Mouse (Mus musculus): ENCODE results near the gene Psma6. TPM values are rescaled to one million over a fixed set of nuclear protein-coding genes. Genes with fewer than 3 reads are reported as not detected.
"Not testable (repeated sequence)": the region's sequence is repeated elsewhere in the genome, so short reads cannot be mapped to it uniquely, and the experiment has no call there.

The Psma6 gene
- 100 to 1,000 TPM; 157 to 164 (median 160) TPM for total RNA-seq (2022)

DNA sequence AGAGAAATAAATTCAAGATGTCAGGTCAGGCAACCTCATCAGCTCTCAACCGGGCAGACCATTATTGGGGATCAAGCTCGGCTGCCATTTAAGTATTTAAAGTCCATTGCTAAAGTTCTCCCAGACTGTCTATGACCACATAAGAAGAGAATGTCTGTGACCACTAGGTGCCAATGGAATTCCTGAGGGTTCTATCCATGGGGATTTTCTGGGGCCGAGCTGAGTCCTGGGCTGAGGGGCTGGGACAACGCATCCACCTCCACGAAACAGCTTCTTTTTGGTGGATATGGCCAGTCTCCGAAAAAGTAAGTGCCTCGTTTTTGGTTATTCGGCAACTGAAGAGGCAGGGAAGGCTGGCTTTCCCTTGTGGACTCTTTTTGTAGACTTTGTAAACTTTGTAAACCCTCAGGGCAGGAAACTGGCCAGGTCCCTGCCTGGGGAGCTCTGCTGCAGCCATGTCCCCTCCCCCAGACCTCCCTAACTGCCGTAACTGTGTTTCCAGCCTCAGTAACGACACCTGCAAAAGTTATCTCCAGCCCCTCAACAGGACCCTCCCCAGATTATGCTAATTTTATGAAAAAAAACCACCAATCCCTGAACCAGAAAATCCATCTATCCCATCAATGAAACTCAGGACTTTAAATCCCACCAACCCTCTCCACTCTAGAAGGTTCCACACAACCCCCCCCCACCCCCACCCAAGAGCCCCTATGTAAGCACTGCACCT lies at the start of gene Psma6:
Gene Psma6 (plus strand): TSS at position 200 of the 727 bp plus-strand sequence.
- no peak for DNase-seq (ENCODE audit: low spot score in 2 of 2)

DNA sequence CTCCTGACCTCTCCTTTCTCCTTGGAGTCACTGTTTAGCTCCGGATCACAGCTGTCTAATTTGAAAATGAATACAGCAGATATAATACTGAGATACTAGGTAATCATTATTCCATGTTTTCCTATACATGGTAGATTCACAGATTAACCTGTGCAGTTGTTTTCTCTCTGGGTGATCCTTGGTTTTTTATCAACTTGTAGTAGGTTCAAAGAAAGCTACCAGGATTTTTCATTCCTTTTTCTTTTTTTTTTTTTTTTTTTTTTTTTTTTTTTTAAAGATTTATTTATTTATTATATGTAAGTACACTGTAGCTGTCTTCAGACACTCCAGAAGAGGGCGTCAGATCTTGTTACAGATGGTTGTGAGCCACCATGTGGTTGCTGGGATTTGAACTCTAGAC lies 45.5 kb upstream of the Psma6 start:
- not testable (repeated sequence) for DNase-seq (ENCODE audit: low spot score in 2 of 2)

DNA sequence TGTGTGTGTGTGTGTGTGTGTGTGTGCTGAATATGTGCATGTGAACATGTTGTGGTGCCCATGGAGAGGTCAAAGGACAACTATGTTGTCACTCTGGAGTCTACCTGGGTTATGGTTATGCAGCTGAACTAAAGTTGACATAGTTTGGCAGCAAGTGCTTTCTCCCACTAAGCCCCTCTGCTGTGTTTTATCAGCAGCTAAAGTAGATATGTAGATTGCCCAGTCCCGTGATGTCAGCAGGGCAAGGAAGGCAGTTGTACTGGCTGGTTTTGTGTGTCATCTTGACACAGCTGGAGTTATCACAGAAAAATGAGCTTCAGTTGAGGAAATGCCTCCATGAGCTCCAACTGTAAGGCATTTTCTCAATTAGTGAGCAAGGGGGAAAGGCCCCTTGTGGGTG lies 41.0 kb upstream of the Psma6 start:
- not testable (repeated sequence) for DNase-seq (ENCODE audit: low spot score in 2 of 2)

DNA sequence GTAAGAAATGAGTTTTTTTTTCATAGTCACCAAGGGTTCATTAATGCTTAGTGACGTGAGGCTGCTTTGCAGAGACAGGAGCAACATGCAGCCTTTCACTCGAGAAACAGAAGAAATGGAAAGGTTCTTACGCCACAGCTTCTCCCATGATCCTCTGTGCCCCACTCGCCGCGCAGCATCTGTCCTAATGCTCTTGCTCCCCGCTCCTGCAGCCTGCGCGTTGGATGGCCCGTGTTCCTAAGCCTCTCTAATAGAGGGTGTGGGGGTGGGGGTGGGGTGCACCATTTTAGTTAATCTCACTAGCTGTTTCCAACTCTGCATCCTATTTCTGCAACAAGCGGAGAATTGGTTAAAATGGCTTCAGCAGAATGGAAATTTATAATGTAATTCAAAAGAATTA lies 40.0 kb upstream of the Psma6 start:
- DNase-seq (ENCODE audit: low spot score in 2 of 2): no peak

DNA sequence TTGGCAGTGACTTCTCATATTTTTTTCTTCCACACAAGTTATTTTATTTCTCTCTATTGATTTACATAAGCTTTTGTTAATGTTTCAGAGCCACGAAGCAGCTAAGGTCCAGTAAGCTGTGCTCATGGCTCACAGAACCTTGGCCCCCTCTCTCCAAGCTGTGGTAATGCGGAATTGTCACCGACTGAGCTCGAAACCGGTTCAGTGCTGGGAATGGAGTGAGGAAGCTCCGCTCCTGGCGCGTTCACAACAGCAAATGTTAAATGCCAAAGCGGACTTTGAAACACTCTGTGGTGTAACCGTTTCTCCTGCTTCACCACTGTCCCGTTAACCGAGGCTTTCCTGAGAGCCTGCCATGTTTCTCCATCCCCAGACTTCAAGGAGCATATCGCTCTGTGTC lies 39.4 kb upstream of the Psma6 start:
- DNase-seq (ENCODE audit: low spot score in 2 of 2): peak in 1 of 2 experiments; percentile 6

DNA sequence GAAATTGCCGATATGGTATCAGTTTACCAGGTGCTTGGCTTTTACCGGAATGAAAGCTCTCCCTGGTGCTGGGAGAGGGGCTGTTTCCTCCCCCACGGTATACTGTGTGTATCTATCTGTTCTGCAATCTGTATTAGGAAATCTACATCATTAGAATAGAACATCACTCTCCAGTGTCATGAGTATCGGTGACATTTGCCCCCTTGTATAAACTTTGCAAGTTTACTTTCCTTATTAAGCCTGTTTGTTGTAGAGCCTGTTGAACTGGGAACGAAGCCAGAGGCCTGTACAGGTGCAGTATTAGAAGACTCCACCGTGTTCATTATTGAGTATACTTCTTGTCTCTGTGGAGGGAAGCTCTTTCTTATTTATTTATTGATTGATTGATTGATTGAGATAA lies 30.6 kb upstream of the Psma6 start:
- no peak for DNase-seq (ENCODE audit: low spot score in 2 of 2)

DNA sequence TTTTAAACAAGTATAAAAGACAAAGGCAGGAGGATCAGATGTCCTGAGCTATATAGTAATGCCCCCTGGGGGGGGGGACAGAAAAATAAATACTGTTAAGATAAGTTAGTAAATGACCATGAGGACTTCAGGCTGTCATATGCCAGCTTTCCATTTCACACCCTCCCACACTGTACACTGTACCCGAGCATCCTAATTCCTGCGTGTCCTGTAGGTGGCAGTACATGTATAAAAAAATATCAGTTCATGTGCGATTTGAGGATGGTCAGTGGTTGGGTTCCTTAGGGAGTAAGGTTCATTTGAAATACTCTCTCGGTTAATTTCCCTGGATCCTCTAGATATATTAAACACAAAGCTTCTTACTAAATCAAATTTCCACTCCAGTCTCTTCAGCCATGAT lies 29.1 kb upstream of the Psma6 start:
- DNase-seq (ENCODE audit: low spot score in 2 of 2): no peak

DNA sequence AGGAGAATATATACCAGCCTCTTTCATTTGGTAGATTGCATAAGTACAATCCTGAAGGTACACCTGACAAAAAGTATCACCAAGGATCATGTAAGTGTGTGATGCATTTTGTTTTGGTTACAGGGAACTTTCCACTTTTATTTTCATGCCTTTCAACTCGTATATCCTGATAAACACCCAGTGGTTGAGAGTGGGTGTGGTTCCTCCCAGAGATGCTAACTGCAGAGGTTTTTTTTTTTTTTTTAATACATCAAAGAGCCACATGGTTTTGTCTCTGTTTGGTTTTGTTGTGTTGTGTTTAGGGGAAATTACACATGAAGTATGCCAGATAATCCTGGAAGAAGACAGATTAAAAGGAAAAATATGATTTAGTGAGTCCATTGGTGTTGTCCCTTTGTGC lies 26.7 kb upstream of the Psma6 start:
- no peak for DNase-seq (ENCODE audit: low spot score in 2 of 2)

DNA sequence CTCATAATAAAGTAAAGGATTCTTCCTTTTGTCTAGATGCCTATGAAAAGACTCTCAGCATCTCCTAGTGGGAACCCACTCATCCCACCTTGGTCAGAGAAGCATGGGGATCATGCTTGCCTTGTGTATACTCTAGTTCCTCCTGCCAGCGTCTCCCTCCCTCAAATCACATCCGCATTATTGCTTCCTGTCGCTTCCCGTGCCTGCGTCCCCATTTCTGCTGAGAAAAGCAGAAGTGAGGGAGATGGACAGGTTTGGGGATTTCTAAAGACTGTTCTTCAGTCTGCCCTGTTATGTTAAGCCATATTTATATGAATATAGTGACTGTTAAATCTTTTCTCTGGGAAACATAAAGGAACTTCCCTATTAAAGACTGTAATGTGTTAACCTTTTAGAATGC lies 23.1 kb upstream of the Psma6 start:
- DNase-seq (ENCODE audit: low spot score in 2 of 2): no peak

DNA sequence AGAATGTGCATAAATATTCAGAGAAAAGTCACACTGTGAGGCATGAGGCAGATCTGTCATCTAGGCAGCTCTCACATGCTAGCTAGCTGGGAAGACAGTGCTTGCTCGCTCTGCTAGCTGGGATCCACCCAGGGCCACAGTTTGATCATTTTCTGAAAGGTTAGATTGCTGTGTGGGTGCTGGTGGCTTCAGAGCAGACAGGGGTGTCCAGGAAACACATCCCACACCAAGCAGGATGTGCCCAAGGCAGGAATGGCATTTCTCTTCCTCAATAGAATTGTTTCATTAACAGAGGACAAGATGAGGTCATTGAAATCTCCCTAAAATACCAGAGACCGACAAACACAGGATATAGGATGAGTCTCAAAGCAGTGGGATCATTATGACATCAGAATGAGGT lies 18.9 kb upstream of the Psma6 start:
- no peak for DNase-seq (ENCODE audit: low spot score in 2 of 2)

DNA sequence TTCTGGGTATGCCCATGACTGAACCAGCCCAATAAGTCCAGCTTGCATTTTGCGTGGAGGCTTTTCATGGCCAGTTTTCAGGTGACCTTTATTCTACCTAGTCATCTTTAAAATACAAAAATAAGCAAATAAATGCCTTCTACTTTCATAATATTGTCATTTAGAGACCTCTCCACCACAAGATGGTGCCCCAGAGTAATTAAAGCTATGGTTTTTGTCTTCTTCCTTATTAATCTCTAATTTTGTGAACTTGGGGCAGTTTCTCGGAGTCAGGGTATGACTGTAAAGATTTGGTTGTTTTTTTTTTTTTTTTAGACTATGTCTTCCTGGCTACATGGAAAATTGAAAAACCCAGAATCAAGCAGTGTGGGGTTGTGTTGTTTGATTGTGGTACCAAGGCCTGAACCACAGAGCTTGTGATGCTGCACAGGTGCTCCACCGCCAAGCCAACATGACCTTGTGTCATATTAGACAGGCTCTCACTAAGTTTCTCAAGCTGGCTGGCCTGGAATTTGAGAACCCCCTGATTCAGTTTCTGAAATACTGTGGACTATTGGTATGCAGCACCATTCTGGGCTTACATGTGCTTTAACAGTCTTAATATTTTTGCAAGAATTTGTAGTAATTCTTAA lies 11.5 kb upstream of the Psma6 start:
- DNase-seq (ENCODE audit: low spot score in 2 of 2): no peak

DNA sequence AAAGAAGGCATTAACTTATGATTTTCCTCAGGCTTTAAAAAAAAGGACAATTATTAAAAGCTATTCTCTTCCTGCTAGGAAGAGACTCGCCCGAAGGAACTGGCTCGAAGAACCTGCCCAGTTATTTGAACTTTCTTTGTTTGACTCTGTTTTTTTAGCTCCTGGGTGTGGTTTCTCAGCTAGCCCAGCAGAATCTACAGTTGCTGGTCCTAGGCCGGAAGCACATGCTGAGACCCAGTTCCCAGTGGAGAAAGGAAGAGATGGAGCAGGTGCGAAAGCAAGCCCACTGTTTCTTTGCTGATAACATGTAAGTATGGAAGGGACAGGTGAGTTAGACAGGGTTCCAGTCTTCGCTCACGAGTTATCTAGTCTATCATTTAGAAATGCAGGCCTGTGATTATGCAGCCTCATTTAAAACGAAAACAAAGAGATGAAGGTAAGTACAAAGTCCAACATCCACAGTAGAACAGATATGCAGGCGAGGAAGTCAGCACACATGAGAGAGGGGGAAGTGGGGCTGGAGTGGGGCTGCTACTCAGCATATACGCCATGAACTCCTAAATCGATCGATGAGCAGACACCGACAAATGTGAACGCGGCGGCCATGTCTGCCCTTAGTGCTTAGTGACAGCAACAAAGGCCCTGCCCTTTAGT lies 6.9 kb upstream of the Psma6 start:
- no peak for DNase-seq (ENCODE audit: low spot score in 2 of 2)

DNA sequence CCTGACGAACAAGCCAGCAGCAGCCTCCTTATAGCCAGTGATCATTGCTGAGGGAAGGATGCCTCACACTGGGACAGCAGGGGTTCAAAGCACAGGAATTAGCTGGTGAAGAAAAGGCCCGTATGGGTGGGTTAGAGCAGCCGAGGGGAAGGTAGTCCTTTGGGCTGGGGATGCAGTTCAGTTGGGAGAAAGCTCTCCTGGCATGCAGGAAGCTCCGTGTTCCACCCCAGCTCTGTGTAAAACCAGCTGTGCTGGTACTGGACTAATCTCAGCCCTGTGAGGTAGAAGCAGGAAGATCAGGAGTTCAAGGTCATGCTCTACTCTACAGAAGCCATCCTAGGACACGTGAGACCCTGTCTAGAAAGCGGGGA lies 6.4 kb upstream of the Psma6 start:
- DNase-seq (ENCODE audit: low spot score in 2 of 2): no peak

DNA sequence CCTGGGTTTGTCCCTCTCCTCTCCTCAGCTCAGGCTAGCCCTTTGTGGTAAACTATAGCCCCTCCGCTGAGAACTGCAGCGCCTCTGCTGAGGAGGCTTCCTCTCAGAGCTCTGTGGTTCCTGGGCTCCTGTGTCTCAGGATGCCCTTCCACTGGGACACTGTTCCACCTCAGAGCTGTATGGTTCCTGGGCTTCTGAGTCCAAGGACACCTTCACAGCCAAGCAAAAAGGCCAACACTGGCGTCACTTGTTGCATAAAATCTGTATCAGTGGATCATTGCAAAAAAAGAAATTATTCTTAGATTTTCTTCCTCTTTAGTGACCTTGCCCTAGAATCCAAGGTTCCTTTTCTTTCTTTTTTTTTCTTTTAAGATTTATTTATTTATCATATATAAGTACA lies 804 bp downstream of the Psma6 start:
- no peak for DNase-seq (ENCODE audit: low spot score in 2 of 2)

DNA sequence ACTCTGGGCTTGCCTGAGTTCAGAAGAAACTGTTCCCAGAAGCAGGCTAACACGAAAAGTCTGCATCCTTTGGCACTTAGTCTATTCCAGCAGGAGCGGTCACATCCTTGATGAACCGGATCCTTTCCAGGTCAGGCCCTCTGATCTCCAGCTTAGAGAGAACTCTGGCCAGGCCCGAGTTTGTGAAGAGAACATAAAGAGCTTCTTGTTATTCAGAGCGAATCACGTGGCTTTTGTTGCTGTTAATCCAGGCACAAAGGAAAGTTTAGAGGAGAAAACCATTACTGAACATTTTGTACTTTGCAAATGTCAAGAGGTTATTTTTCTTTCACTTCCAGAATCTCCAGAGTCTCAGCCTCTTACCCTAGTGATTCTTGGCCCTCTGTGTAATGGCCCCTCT lies 1.9 kb downstream of the Psma6 start:
- peak in 1 of 2 experiments; percentile 39 for DNase-seq (ENCODE audit: low spot score in 2 of 2)

DNA sequence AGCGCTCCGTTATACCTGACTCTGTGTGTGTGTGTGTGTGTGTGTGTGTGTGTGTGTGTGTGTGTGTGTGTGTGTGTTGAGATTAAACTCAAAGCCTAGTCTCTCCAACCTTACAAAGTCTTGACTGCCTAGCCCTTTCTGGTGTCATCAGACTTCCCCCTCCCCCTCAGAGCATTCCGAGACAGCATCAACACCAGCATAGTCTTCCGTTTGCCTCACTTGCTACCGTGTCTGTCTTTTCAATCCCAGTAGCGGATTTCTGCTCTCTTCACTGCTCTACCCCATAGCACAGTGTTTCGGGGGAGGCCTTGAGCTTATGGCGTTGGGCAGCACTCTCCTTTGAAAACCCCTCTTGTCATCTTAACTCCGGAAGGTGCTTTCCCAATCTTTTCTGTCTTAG lies 2.4 kb downstream of the Psma6 start:
- DNase-seq (ENCODE audit: low spot score in 2 of 2): no peak

DNA sequence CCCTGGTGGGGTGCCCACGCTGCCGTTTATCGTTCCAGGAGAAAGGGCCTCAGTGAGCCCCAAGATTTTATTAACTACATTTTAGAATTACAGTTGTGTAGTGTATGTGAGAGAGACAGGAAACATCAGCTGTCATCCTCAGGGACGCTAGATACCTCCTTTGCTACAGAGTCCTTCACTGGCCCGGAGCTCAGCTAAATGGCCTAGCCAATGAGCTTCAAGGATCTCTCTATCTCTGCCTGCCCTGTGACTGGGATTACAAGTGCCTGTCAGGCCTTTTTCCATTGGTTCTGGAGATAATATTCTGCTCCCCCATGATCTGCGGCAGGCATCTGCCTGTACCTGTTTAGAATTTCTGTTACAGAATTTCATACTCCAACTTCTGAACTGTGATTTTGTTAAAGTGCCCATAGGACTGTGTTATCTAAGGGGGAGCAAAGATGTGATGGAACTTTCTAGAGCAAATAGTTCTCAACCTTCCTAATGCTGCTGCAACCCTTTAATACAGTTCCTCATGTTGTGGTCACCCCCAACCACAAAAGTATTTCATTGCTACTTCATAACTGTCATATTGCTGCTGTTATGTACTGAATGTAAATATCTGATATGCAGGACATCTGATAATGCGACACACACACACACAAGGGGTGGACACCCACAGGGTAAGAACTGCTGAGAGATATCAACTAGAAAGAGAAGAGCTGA lies 3.2 kb downstream of the Psma6 start:
- no peak for DNase-seq (ENCODE audit: low spot score in 2 of 2)

DNA sequence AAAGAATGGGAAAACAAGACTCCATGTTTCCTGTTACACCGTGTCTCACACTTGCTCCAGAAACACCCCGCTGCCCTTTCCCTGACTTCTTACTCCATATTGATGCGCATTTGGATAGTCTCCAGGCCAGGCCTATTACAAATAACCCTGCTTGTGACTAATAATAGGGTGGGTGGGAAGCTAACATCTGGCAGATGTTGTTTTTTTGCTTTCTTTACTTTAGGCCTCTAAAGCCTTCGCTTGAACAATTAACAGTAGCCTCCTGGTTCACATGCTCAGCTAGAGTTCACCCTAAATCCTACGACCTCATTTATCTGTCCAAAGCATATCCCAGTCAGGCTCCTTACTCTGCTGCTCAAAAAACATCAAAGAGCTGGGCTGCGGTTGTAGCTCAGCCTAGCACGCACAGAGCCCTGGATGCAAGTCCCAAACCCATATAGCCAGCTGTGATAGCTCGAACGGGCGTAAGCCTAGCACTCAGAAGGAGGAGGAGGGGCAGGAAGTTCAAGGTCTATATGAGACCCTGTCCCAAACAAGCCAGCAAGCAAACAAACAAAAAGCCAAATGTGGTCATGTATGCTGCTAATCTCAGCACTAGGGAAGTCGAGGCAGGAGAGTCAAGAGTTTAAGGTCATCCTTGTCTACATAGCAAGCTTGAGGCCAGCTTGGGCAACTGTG lies 3.9 kb downstream of the Psma6 start:
- no peak for DNase-seq (ENCODE audit: low spot score in 2 of 2)

DNA sequence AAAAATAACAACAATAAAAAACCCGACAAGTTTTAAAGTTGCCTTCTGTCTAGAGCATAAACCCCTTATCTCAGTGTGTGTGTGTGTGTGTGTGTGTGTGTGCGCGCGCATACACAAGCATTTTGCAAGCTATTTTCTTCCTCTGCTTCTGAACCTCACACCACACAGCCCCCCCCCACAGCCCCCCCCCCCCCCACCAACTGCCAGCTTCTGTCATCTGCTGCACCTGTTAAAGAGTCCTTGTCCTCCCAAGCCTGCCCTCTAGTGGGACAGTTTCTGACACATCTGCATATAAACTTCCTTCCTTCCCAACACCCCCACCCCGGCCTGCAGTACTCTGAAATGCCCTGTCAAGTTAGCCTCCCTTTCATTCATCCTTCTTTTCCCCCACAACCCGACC lies 4.5 kb downstream of the Psma6 start:
- peak in 1 of 2 experiments; percentile 29 for DNase-seq (ENCODE audit: low spot score in 2 of 2)

DNA sequence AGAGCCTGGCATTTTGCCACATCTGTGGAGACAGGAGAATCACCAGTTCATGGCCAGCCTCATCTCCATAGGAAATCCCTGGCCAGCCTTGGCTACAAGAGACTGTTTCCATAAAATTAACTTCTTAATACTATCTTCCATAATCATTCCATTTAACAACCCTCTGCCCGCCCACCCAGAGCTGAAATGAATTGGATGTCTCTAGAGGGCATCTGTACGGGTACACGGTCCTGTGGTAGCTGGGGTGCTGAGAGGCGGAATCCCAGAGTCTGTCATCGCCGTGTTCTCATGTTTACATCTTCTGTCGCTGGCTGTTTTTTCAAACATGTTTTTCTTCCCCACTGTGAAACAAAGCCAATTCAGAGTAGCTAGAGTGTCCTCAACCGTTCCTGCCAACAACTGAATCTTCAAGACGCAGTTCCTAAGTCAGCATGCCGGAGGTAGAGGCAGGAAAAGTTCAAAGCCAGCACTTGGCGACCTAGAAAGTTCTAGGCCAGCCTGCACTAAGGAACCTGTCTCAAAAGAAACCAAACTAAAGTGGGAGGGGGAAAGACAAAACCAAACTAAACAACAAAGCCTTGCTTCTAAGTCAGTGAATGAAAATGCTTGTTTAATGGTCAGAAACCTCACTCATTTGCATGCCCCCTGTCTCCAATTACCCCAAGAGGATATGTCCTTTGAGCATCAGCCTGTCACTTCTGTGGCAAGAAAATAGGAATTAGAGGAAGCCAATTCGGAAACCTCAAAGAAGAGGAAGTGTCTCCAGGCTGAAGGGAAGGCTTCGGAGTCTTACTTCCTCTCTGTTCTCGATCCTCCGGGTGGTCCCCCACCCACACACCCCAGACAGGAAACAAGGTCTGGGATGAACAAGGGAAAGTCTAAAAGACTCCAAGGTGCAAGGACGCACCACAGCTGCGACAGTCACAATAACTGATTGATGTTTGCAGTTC lies 5.4 kb downstream of the Psma6 start:
- no peak for DNase-seq (ENCODE audit: low spot score in 2 of 2)

DNA sequence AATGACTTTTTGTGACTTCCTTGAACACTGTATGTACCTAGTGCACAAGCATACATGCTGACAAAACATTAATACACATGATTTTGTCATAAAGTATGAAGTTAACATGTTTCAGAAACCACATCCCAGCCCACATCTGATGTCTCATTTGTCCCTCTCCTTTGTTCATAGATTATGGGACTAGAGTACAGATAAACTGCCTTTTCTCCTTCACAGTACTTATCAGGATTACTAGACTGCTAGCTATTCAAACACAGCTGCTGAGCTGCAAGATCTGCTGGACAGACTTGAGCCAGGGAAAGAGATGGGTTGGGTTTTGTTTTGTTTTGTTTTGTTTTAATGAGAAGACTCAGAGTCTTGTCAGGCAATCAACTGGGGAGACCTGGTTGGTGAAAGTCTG lies 8.1 kb downstream of the Psma6 start:
- no peak for DNase-seq (ENCODE audit: low spot score in 2 of 2)
